Mouse (Mus musculus): ENCODE measurements around the gene Batf2. TPM values are rescaled to one million over a fixed set of nuclear protein-coding genes. Genes with fewer than 3 reads are reported as not detected.

The Batf2 gene
- polyA plus RNA-seq (2015; fragmentation: Nextera tagmentation; extraction: Ambion mirVana) = 0.47 and 0.84 TPM in 2 replicates

DNA sequence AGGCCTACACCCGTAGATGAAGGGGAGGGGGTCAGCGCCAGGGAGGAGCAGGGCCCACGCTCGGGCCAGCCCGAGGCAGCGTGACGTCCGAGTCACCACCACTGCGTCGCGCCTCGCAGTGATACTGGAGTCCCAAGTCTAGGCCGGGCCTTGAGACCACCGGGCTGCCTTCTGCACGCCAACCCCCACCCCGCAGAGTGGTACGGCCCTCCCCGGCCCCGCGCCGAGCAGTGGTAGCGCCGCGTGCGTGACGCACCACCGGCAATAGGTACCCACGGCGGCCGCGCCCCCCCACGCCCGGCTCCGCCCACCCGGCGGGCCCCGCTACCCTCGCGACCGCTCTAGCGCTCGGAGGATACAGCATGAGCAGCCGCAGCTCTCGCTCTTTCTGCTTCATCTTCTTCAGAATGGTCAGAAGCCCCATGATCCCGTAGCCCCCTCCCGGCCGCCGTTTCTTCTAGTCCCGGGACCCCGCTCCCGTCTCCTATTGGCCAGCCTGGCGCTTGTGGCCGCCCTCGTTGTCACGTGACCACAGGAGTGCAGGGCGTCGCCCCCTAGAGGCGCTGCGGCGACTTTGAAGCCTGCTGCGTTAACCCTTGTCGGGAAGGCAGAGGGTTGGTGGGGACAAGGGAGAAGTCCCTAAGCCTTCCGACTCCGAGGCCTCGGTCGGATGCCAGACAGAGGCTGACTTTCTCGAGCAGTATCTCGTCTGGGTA is at the start of gene Batf2:
Gene Batf2, plus strand, starts transcription at position 306 of the 716 bp plus-strand sequence.
- Histone ChIP-seq H3K9me3 (ENCODE audit: low read length) (no peaks in the 10 kb centered on the region), H3K27me3 (ENCODE audit: insufficient read depth, low read length) (no peaks in the 10 kb centered on the region), H3K4me1 (ENCODE audit: insufficient read depth, low read length) (peaks cover 7% of the 10 kb centered on the region; the same call in 1 of the 2 replicates), H3K4me2 (replicated peaks; ENCODE audit: low read depth, low read length) (peak within 1 kb of the TSS; percentile 76), H3K27ac (ENCODE audit: low read length) (peak within 1 kb of the TSS; percentile 95), H3K4me3 (ENCODE audit: low read length) (peak within 1 kb of the TSS; percentile 70), H3K36me3 (ENCODE audit: insufficient read depth, low read length) (0 out of 2 replicates have a peak, but pooled peaks cover 5% of the 10 kb centered on the region), H3K9ac (replicated peaks; ENCODE audit: low read length) (peak within 1 kb of the TSS; percentile 74)
- WGBS = under 1% methylated on average over 64 of the region's 68 CpGs
- ATAC-seq (ENCODE audit: low FRiP score, low TSS enrichment) = peak; percentile 95

GRCm38 (mm10) chr19:6094119-6094518 is 46.7 kb upstream of the Batf2 start, which contains the start of gene AC131692.1:
TSS of gene AC131692.1 (plus strand) at chr19:6094419.
- H3K36me3 ChIP-seq (ENCODE audit: insufficient read depth, low read length) = peaks cover 31% of the 10 kb centered on the region
- WGBS = 88% methylated on average over 7 of the region's 7 CpGs
- ATAC-seq (ENCODE audit: low FRiP score, low TSS enrichment) = no peak
- no peak within 1 kb of the TSS for H3K4me2 ChIP-seq (replicated peaks; ENCODE audit: low read depth, low read length)
- no peak within 1 kb of the TSS for H3K4me3 ChIP-seq (ENCODE audit: low read length)
- H3K4me1 ChIP-seq (ENCODE audit: insufficient read depth, low read length) = no peaks in the 10 kb centered on the region
- H3K9me3 ChIP-seq (ENCODE audit: low read length) = no peaks in the 10 kb centered on the region
- no peak within 1 kb of the TSS for H3K9ac ChIP-seq (replicated peaks; ENCODE audit: low read length)
- no peaks in the 10 kb centered on the region for H3K27me3 ChIP-seq (ENCODE audit: insufficient read depth, low read length)
- no peak within 1 kb of the TSS for H3K27ac ChIP-seq (ENCODE audit: low read length)

DNA sequence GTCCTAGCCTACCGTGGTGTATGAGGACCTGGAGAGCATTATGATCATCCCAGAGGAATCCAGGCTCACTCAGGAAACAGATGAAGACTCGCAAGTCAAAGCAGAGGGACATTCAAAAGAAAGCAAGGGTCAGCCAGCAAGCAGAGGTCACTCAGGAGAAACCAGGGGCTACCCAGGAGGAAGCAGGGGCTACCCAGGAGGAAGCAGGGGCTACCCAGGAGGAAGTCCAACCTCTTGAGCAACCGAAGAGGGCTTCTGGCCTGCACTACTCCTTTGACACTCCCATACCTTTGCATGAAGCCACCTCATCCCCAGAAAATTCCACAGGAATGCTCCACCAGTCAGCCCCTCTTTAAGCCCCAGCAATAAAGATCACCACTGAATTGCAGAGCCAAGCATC is 42.9 kb upstream of the Batf2 start:
- Histone ChIP-seq H3K4me2 (replicated peaks; ENCODE audit: low read depth, low read length) (no peak overlapping the region), H3K9me3 (ENCODE audit: low read length) (no peaks in the 10 kb centered on the region), H3K4me1 (ENCODE audit: insufficient read depth, low read length) (no peaks in the 10 kb centered on the region), H3K27ac (ENCODE audit: low read length) (no peak overlapping the region), H3K9ac (replicated peaks; ENCODE audit: low read length) (no peak overlapping the region), H3K4me3 (ENCODE audit: low read length) (no peak overlapping the region), H3K27me3 (ENCODE audit: insufficient read depth, low read length) (no peaks in the 10 kb centered on the region), H3K36me3 (ENCODE audit: insufficient read depth, low read length) (peaks cover 8% of the 10 kb centered on the region)
- no peak for ATAC-seq (ENCODE audit: low FRiP score, low TSS enrichment)
- WGBS = 86% methylated on average over 3 of the region's 3 CpGs

DNA sequence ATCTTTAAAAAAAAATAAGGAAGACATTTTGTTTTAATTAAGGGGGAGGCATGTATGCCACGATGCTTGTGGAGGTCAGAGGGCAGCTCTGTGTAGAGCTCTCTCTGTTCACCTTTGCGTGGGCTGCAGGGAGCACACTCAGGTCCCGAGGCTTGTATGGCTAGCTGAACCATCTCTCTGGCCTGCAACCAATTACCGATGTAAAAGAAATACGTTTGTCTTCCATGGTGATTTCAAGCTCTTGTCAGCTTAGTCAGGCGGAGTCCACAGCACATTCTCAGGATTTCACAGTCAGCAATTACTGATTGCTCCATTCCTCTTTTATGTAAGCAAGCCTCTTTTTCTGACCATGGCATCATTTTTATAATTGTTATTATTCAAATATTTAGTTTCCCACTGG is 39.6 kb upstream of the Batf2 start:
- Histone ChIP-seq H3K27me3 (ENCODE audit: insufficient read depth, low read length) (no peaks in the 10 kb centered on the region), H3K36me3 (ENCODE audit: insufficient read depth, low read length) (no peaks in the 10 kb centered on the region), H3K4me1 (ENCODE audit: insufficient read depth, low read length) (no peaks in the 10 kb centered on the region), H3K4me3 (ENCODE audit: low read length) (no peak overlapping the region), H3K4me2 (replicated peaks; ENCODE audit: low read depth, low read length) (no peak overlapping the region), H3K9me3 (ENCODE audit: low read length) (no peaks in the 10 kb centered on the region), H3K27ac (ENCODE audit: low read length) (no peak overlapping the region), H3K9ac (replicated peaks; ENCODE audit: low read length) (no peak overlapping the region)
- WGBS = 57% methylated on average over 6 of the region's 6 CpGs
- ATAC-seq (ENCODE audit: low FRiP score, low TSS enrichment) = no peak

GRCm38 (mm10) chr19:6102169-6102853 is 38.5 kb upstream of the Batf2 start:
- Histone ChIP-seq H3K4me3 (ENCODE audit: low read length) (no peak overlapping the region), H3K36me3 (ENCODE audit: insufficient read depth, low read length) (no peaks in the 10 kb centered on the region), H3K9ac (replicated peaks; ENCODE audit: low read length) (no peak overlapping the region), H3K27me3 (ENCODE audit: insufficient read depth, low read length) (no peaks in the 10 kb centered on the region), H3K4me2 (replicated peaks; ENCODE audit: low read depth, low read length) (no peak overlapping the region), H3K9me3 (ENCODE audit: low read length) (no peaks in the 10 kb centered on the region), H3K27ac (ENCODE audit: low read length) (no peak overlapping the region), H3K4me1 (ENCODE audit: insufficient read depth, low read length) (no peaks in the 10 kb centered on the region)
- ATAC-seq (ENCODE audit: low FRiP score, low TSS enrichment) = no peak
- 82% methylated on average over 6 of the region's 6 CpGs for WGBS

- no peaks in the 10 kb centered on the region for H3K4me1 ChIP-seq (ENCODE audit: insufficient read depth, low read length)
- H3K4me3 ChIP-seq (ENCODE audit: low read length) = no peak overlapping the region
- no peaks in the 10 kb centered on the region for H3K27me3 ChIP-seq (ENCODE audit: insufficient read depth, low read length)
- WGBS = 75% methylated on average over 4 of the region's 4 CpGs
- H3K36me3 ChIP-seq (ENCODE audit: insufficient read depth, low read length) = no peaks in the 10 kb centered on the region
- H3K4me2 ChIP-seq (replicated peaks; ENCODE audit: low read depth, low read length) = no peak overlapping the region
- H3K9me3 ChIP-seq (ENCODE audit: low read length) = no peaks in the 10 kb centered on the region
- H3K27ac ChIP-seq (ENCODE audit: low read length) = no peak overlapping the region
- no peak overlapping the region for H3K9ac ChIP-seq (replicated peaks; ENCODE audit: low read length)
- no peak for ATAC-seq (ENCODE audit: low FRiP score, low TSS enrichment)
These were observed 36.3 kb upstream of the Batf2 start for GRCm38 (mm10) chr19:6104476-6104875.

GRCm38 (mm10) chr19:6105586-6105985 is 35.2 kb upstream of the Batf2 start, which contains the start of gene Naaladl1:
TSS of gene Naaladl1 (plus strand) at chr19:6105782.
- H3K27ac ChIP-seq (ENCODE audit: low read length) = no peak within 1 kb of the TSS
- no peak within 1 kb of the TSS for H3K4me3 ChIP-seq (ENCODE audit: low read length)
- no peaks in the 10 kb centered on the region for H3K27me3 ChIP-seq (ENCODE audit: insufficient read depth, low read length)
- 87% methylated on average over 7 of the region's 7 CpGs for WGBS
- no peaks in the 10 kb centered on the region for H3K9me3 ChIP-seq (ENCODE audit: low read length)
- no peaks in the 10 kb centered on the region for H3K36me3 ChIP-seq (ENCODE audit: insufficient read depth, low read length)
- no peak within 1 kb of the TSS for H3K4me2 ChIP-seq (replicated peaks; ENCODE audit: low read depth, low read length)
- no peak within 1 kb of the TSS for H3K9ac ChIP-seq (replicated peaks; ENCODE audit: low read length)
- ATAC-seq (ENCODE audit: low FRiP score, low TSS enrichment) = no peak
- H3K4me1 ChIP-seq (ENCODE audit: insufficient read depth, low read length) = no peaks in the 10 kb centered on the region

- Histone ChIP-seq H3K4me2 (replicated peaks; ENCODE audit: low read depth, low read length) (no peak overlapping the region), H3K9ac (replicated peaks; ENCODE audit: low read length) (no peak overlapping the region), H3K9me3 (ENCODE audit: low read length) (no peaks in the 10 kb centered on the region), H3K4me1 (ENCODE audit: insufficient read depth, low read length) (peaks cover 9% of the 10 kb centered on the region), H3K4me3 (ENCODE audit: low read length) (no peak overlapping the region), H3K27me3 (ENCODE audit: insufficient read depth, low read length) (no peaks in the 10 kb centered on the region), H3K36me3 (ENCODE audit: insufficient read depth, low read length) (peaks cover 17% of the 10 kb centered on the region), H3K27ac (ENCODE audit: low read length) (no peak overlapping the region)
- WGBS = 31% methylated on average over 6 of the region's 6 CpGs
- ATAC-seq (ENCODE audit: low FRiP score, low TSS enrichment) = no peak
These were observed 27.7 kb upstream of the Batf2 start for GRCm38 (mm10) chr19:6113116-6113515.

DNA sequence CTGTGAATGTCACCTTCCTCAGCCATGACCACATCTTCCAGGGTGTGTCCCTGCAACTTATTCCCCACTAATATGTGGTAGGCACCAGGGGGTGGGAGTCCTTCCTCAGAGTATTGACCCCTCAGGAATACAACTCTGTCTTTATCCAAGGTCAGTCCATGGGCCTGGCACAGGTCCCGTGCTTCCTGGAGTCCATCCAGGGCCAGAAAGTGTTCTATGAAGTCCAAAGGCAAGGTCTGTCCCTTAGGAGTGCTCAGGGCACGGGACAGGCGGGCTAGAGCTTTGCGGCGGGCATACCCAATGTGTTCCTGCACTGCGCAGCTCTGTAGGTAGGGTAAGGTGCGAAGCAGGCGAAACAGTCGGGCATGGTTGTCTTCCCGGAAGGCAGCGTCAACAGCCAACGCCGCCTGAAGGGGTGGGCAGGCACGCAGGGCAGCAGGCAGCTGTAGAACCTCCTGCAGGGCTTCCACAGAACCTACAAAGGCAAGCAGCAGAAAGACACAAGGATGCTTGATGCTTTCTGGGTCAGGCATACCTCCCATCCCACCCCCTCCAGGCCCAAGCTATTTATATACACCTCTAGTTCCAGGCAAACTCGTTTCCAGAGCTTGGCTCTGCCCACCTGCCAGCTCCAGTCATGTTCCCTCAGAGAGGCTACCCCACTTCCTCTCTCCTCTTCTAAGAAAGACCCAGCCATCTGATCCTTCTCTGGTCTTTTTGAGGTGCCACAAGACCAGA is 24.5 kb upstream of the Batf2 start:
- H3K4me3 ChIP-seq (ENCODE audit: low read length) = no peak overlapping the region
- 92% methylated on average over 15 of the region's 15 CpGs for WGBS
- H3K9me3 ChIP-seq (ENCODE audit: low read length) = no peaks in the 10 kb centered on the region
- H3K36me3 ChIP-seq (ENCODE audit: insufficient read depth, low read length) = peaks cover 17% of the 10 kb centered on the region
- H3K27me3 ChIP-seq (ENCODE audit: insufficient read depth, low read length) = no peaks in the 10 kb centered on the region
- H3K4me2 ChIP-seq (replicated peaks; ENCODE audit: low read depth, low read length) = peak overlapping the region; percentile 79; the same call in 1 of the 2 replicates
- H3K4me1 ChIP-seq (ENCODE audit: insufficient read depth, low read length) = peaks cover 12% of the 10 kb centered on the region
- no peak overlapping the region for H3K27ac ChIP-seq (ENCODE audit: low read length)
- ATAC-seq (ENCODE audit: low FRiP score, low TSS enrichment) = no peak
- no peak overlapping the region for H3K9ac ChIP-seq (replicated peaks; ENCODE audit: low read length)
